Mouse (Mus musculus) embryonic facial prominence, embryonic 15.5 days (tissue): ENCODE results near the gene Gm12184. TPM values are rescaled to one million over a fixed set of nuclear protein-coding genes. Genes with fewer than 3 reads are reported as not detected.
A peak's percentile ranks its signal among the peaks of the same experiment; 100 is the strongest.

Experiments used
- ATAC-seq: fragments of 200-750 bp; cut with Nextera tagmentation; 2 replicates; pipeline ENCODE4 v1.8.0; 2017; ENCODE audit warnings: low read depth, moderate TSS enrichment; ENCODE audit not compliant: insufficient number of reproducible peaks, low FRiP score, low TSS enrichment
- H3K27ac ChIP-seq: fragments of 300-500 bp; sonication (generic); replicated peaks from 2 replicates; pipeline ENCODE4 v1.5.1; 2015; ENCODE audit warnings: mild to moderate bottlenecking, inconsistent platforms
- H3K27me3 ChIP-seq: fragments of 300-500 bp; sonication (generic); 2 replicates; pipeline ENCODE4 v1.6.1; 2015; ENCODE audit warnings: inconsistent platforms
- H3K36me3 ChIP-seq: fragments of 300-500 bp; sonication (generic); 2 replicates; pipeline ENCODE4 v1.6.1; 2015; ENCODE audit warnings: mild to moderate bottlenecking, inconsistent platforms
- H3K4me1 ChIP-seq: fragments of 300-500 bp; sonication (generic); 2 replicates; pipeline ENCODE4 v1.6.1; 2015; ENCODE audit warnings: inconsistent platforms
- H3K4me2 ChIP-seq: fragments of 300-500 bp; sonication (generic); replicated peaks from 2 replicates; pipeline ENCODE4 v1.6.1; 2015; ENCODE audit warnings: mild to moderate bottlenecking, inconsistent platforms
- H3K4me3 ChIP-seq: fragments of 300-500 bp; sonication (generic); replicated peaks from 2 replicates; pipeline ENCODE4 v1.5.1; 2015; ENCODE audit warnings: mild to moderate bottlenecking, inconsistent platforms
- H3K9ac ChIP-seq: fragments of 300-500 bp; sonication (generic); 2 replicates; pipeline ENCODE4 v1.6.1; 2015; ENCODE audit warnings: inconsistent platforms
- H3K9me3 ChIP-seq: fragments of 300-500 bp; sonication (generic); replicated peaks from 2 replicates; pipeline ENCODE4 v1.6.1; 2016; ENCODE audit warnings: inconsistent platforms
- WGBS: fragments of 180-500 bp; shearing (Covaris S2); methylation state at CpG from one replicate; pipeline ENCODE4 v1.1.7; 2015; 5-methylcytosine and 5-hydroxymethylcytosine counted together
- polyA plus RNA-seq: library from polyadenylated mRNA; unstranded; fragments of >200 nt; fragmentation: Nextera tagmentation; extraction: Ambion mirVana; gene quantifications from 2 replicates; pipeline ENCODE4 v1.2.1, GENCODE M21; 2015

The Gm12184 gene
- polyA plus RNA-seq, 1 experiment from 2014 or later, result 2.3 TPM

DNA sequence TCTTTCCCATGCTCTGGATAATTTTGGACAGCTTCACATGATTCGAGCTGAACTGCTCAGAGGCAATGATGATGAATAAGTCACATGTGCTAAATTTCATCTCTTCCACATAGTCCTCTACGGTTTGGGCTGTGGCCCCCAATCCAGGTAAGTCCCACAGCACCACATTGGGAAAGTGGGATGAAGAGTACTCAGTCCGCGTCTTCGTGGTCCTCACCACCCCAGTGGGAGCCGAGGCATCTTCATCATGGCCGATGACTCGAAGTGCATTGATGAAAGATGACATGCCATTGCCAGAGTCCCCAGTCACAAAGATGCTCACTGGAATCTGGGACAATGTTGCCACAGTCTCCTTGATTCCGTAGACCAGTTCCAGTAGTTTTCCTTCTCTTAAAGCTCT is 40.0 kb upstream of the Gm12184 start:
- peaks cover 6% of the 10 kb centered on the region; the same call in 1 of the 2 replicates for H3K4me1 ChIP-seq
- H3K4me2 ChIP-seq, result no peak overlapping the region
- no peak overlapping the region for H3K4me3 ChIP-seq
- H3K27me3 ChIP-seq, result no peaks in the 10 kb centered on the region
- WGBS, result 95% methylated on average over 9 of the region's 9 CpGs
- no peaks in the 10 kb centered on the region for H3K9me3 ChIP-seq
- H3K9ac ChIP-seq, result no peak overlapping the region
- no peak for ATAC-seq
- H3K36me3 ChIP-seq, result no peaks in the 10 kb centered on the region
- H3K27ac ChIP-seq, result no peak overlapping the region

DNA sequence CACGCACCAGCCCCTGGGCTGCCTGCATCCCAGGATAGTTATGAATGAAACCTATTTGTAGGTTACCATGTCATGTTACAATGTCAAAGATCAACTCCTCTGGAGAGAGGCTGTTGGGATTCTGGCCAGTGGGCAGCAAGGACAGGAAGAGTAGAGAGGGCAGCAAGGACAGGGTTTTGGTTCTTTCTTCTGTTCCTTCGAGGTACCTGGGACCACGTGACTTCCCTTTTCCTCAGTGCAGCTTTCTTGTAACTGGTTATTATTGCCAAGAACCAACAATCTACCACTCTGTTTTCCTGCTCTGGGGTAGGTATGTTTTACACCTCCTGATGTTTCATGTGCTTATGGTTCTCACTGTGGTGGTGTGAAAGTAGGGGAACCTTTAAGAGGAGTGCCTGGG is 37.4 kb upstream of the Gm12184 start:
- WGBS, result 70% methylated on average over 3 of the region's 3 CpGs
- 0 out of 2 replicates have a peak, but pooled peaks cover 6% of the 10 kb centered on the region for H3K27me3 ChIP-seq
- H3K9ac ChIP-seq, result no peak overlapping the region
- H3K36me3 ChIP-seq, result no peaks in the 10 kb centered on the region
- no peak for ATAC-seq
- no peak overlapping the region for H3K27ac ChIP-seq
- H3K4me2 ChIP-seq, result no peak overlapping the region
- H3K4me1 ChIP-seq, result no peaks in the 10 kb centered on the region
- no peak overlapping the region for H3K4me3 ChIP-seq
- H3K9me3 ChIP-seq, result no peaks in the 10 kb centered on the region

DNA sequence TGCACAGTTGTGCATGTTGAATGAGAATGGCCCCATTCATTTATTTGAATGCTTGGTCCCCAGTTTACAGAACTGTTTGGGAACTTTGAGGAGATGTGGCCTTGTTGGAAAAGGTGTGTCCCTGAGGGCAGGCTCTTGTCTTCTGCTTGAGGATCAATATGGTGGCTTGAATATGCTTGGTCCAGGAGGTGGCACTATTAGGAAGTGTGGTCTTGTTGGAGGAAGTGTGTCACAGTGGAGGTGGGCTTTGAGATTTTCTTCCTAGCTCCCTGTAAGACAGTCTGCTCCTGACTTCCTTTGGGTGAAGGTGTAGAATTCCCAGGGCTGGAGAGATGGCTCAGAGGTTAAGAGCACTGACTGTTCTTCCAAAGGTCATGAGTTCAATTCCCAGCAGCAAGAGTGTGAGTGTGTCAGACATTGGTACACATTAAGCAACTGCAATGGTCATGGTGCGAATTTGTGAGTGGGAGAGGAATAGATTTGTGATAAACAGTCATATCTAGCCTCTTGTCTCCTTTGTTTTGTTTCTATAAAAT is 36.4 kb upstream of the Gm12184 start:
- H3K4me3 ChIP-seq, result no peak overlapping the region
- no peak overlapping the region for H3K4me2 ChIP-seq
- 0 out of 2 replicates have a peak, but pooled peaks cover 6% of the 10 kb centered on the region for H3K27me3 ChIP-seq
- no peak overlapping the region for H3K27ac ChIP-seq
- H3K9me3 ChIP-seq, result no peaks in the 10 kb centered on the region
- 67% methylated on average over 1 of the region's 1 CpGs for WGBS
- no peaks in the 10 kb centered on the region for H3K36me3 ChIP-seq
- ATAC-seq, result no peak
- peaks cover 7% of the 10 kb centered on the region; the same call in 1 of the 2 replicates for H3K4me1 ChIP-seq
- H3K9ac ChIP-seq, result no peak overlapping the region

DNA sequence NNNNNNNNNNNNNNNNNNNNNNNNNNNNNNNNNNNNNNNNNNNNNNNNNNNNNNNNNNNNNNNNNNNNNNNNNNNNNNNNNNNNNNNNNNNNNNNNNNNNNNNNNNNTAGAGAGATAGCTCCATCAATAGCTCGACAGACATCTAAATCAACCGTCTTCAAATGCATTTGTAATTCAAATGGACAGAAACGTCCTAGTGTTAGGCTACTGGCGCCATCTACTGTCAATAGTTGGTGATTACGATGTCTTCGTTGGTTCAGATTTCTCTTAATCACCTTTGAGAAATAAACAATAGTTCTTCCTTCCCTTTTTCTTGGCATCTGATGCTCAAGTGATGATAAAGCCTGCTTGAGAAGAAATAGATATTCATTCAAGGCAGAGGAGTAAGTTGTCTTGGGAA is 32.6 kb upstream of the Gm12184 start:
- Histone ChIP-seq H3K4me2 (peak overlapping the region; percentile 80), H3K4me1 (peaks cover 18% of the 10 kb centered on the region), H3K27me3 (0 out of 2 replicates have a peak, but pooled peaks cover 6% of the 10 kb centered on the region), H3K9ac (no peak overlapping the region), H3K4me3 (peak overlapping the region; percentile 68), H3K9me3 (no peaks in the 10 kb centered on the region), H3K36me3 (no peaks in the 10 kb centered on the region), H3K27ac (no peak overlapping the region)
- no peak for ATAC-seq
- WGBS, result 0% methylated on average over 6 of the region's 6 CpGs

DNA sequence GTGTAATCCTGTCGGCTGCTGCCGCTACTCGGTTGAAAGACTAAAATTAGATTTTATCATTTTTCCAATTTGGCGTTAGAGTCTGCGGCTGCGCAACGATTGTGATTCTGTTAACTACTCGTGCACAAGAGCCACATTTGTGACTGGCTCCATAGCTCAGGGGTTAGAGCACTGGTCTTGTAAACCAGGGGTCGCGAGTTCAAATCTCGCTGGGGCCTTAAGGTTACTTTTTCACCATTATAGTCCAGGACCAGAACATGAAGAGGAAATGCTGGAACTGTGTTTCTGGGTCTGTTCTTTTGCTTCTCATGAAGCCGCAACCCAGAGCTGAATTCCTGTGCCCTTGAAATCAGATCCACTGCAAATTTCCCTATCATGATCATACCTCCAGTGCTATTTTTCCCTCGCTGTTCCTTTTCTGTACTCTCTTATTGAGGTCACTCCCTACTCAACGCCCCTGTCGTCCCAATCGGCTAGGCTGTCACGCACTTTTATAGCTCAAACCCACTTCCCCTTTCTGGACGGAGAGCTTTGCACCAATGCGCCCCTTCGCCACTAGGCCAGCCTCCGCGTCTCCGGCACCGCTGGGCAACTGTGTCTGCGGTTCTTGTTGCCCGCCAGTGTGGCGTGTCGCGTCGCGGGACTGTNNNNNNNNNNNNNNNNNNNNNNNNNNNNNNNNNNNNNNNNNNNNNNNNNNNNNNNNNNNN is 27.2 kb upstream of the Gm12184 start:
- H3K4me2 ChIP-seq, result peak overlapping the region; percentile 80
- peak overlapping the region; percentile 16; the same call in 1 of the 2 replicates for H3K9ac ChIP-seq
- no peaks in the 10 kb centered on the region for H3K36me3 ChIP-seq
- ATAC-seq, result peak; percentile 66
- WGBS, result under 1% methylated on average over 31 of the region's 31 CpGs
- peak overlapping the region; percentile 68 for H3K4me3 ChIP-seq
- H3K27me3 ChIP-seq, result peaks cover 9% of the 10 kb centered on the region; the same call in 1 of the 2 replicates
- no peaks in the 10 kb centered on the region for H3K9me3 ChIP-seq
- H3K27ac ChIP-seq, result 0 out of 2 replicates have a peak overlapping the region, but pooled peaks have one; percentile 22
- H3K4me1 ChIP-seq, result peaks cover 27% of the 10 kb centered on the region

DNA sequence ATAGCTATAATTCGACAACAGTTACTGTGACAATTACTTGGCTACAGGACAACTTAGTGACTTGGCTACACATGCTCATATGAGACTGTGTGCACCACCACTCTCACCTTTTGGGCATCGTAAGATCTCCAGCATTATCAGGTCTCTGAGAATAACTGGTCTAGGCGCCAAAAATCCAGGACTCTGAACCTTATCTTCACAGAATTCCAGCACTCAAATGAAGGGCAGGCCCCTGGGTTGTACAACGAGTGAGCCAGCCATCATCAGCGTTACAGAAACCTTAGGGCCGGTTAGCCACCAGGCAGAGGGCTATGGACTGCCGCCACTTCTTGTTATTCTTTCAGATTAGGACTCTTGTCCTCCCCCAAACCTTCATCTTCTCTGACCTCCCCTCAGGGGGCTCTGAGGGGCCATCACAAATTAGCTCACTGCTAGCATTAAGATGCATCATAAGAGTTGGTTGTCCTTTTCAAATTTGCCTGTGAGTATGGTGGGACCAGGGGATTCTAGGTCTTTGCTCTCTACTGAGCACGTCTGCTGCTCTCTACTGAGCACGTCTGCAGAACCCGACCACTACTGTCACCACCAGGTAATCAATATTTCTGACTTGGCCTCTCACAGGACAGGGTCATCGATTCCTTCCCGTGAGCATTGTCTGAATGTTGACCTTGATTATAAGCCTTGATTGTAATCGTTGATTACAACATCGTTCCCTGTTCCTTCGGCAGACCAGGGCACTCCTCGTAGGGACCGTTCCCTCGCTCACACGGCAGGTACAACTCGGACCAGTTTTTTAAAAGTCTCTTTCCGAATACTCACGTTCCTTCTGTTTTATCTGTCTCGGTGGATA is 26.4 kb upstream of the Gm12184 start:
- 9% methylated on average over 23 of the region's 23 CpGs for WGBS
- Histone ChIP-seq H3K27me3 (peaks cover 14% of the 10 kb centered on the region; the same call in 1 of the 2 replicates), H3K4me1 (peaks cover 20% of the 10 kb centered on the region), H3K4me3 (peak overlapping the region; percentile 68), H3K36me3 (no peaks in the 10 kb centered on the region), H3K4me2 (peak overlapping the region; percentile 80), H3K9me3 (no peaks in the 10 kb centered on the region), H3K9ac (peak overlapping the region; percentile 26; the same call in 1 of the 2 replicates), H3K27ac (no peak overlapping the region)
- ATAC-seq, result no peak

DNA sequence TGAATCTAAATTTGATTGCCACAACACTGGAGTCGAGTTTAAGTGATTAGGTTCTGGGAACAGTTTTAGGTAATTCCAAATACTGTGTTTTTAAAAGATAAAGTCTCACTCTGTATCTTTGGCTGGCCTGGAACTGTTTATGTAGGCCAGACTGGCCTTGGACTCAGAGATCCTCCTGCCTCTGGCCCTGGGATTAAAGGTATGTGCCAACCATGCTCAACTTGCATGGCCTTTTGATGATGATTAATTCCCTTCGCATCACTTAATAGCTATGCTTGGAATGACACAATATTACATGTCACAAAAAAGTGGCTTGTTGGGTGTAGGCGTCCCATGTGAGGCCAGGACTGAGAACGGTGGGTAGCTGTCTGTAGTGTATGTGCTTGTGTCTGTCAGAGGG is 25.7 kb upstream of the Gm12184 start:
- no peak overlapping the region for H3K4me3 ChIP-seq
- WGBS, result 80% methylated on average over 4 of the region's 4 CpGs
- no peak overlapping the region for H3K27ac ChIP-seq
- 0 out of 2 replicates have a peak overlapping the region, but pooled peaks have one; percentile 80 for H3K4me2 ChIP-seq
- no peak overlapping the region for H3K9ac ChIP-seq
- peaks cover 19% of the 10 kb centered on the region for H3K4me1 ChIP-seq
- H3K27me3 ChIP-seq, result peaks cover 14% of the 10 kb centered on the region; the same call in 1 of the 2 replicates
- H3K9me3 ChIP-seq, result no peaks in the 10 kb centered on the region
- no peaks in the 10 kb centered on the region for H3K36me3 ChIP-seq
- ATAC-seq, result no peak

DNA sequence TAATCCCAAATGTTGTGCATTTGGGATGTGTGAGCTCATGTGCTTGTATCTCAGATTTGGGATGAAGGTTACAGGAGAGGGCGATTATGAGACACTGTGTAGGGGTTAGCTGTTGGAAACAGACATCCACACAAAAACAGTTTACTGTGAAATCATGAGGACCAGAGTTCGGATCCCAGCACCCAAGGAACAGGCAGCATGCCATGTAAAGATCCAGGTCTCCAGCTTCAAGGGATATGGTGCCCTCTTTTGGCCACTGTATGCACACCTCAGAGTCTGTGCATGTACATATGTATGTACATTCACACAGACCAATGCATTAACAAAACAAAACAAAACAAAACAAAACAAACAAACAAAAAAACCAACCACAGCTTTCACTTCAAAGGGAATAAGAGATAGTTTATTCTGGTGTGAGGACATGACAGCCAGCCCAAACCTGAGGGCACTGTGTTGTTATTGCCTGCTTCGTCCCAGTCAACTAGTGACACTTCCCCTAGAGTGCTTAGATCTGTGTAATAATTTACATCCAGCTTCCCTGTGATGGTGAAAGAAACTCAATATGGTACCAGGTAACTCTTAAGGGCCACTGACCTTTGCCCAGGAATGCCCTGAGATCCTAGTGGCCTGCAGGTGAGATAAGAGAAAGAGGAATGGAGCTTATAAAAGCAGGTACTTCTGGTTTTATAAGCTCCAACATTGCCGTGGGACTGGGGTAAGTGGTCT is 25.0 kb upstream of the Gm12184 start:
- H3K36me3 ChIP-seq, result no peaks in the 10 kb centered on the region
- H3K9ac ChIP-seq, result no peak overlapping the region
- H3K9me3 ChIP-seq, result no peaks in the 10 kb centered on the region
- H3K27me3 ChIP-seq, result peaks cover 14% of the 10 kb centered on the region; the same call in 1 of the 2 replicates
- H3K4me2 ChIP-seq, result no peak overlapping the region
- H3K4me1 ChIP-seq, result peaks cover 19% of the 10 kb centered on the region
- WGBS, result 79% methylated on average over 4 of the region's 4 CpGs
- ATAC-seq, result no peak
- no peak overlapping the region for H3K27ac ChIP-seq
- no peak overlapping the region for H3K4me3 ChIP-seq

DNA sequence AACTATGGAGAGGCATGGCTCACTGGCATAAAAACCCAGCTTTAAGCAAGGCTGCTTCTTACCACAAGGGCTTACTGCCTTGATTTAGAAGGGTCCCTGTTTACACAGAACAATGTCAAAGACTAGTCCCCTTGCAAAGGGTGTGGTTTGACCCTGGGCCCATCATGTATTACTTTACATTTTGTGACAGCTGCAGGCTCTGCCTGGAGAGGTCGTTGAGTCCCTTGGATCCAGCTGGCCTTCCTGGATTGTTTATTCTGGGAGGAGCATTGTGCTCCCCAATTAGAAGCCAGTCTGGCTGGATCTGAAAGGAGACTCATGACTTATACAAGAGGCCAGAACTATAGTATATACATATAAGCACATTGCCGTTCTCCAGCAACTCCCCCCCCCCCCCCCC is 23.8 kb upstream of the Gm12184 start:
- Histone ChIP-seq H3K36me3 (no peaks in the 10 kb centered on the region), H3K4me1 (peaks cover 19% of the 10 kb centered on the region), H3K9ac (no peak overlapping the region), H3K27me3 (peaks cover 14% of the 10 kb centered on the region), H3K4me2 (no peak overlapping the region), H3K9me3 (no peaks in the 10 kb centered on the region), H3K4me3 (no peak overlapping the region), H3K27ac (no peak overlapping the region)
- 42% methylated on average over 2 of the region's 2 CpGs for WGBS
- ATAC-seq, result no peak

DNA sequence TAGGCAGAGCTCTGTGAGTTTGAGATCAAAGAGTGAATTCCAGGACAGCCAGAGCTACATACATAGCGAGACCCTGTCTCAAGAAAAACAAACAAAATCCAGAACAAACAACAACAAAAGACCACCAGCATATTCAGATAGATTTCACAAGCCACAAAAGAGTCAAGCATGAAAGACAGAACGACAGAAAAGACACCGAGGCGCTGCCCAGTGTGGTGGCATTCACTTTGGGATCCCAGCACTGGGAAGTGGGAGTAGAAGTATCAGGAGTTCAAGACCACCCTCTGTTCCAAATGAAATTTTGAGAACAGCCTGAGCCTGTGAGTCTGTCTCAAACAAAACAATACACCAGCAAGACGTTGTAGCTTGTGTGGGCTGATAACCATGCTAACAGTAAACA is 20.4 kb upstream of the Gm12184 start:
- Histone ChIP-seq H3K27me3 (peaks cover 14% of the 10 kb centered on the region), H3K9ac (no peak overlapping the region), H3K4me2 (no peak overlapping the region), H3K4me3 (no peak overlapping the region), H3K4me1 (no peaks in the 10 kb centered on the region), H3K27ac (no peak overlapping the region), H3K36me3 (no peaks in the 10 kb centered on the region), H3K9me3 (no peaks in the 10 kb centered on the region)
- WGBS, result 63% methylated on average over 5 of the region's 5 CpGs
- no peak for ATAC-seq
